23 mouse cellular contexts compared by ENCODE assay signal in the genomic region with DNA sequence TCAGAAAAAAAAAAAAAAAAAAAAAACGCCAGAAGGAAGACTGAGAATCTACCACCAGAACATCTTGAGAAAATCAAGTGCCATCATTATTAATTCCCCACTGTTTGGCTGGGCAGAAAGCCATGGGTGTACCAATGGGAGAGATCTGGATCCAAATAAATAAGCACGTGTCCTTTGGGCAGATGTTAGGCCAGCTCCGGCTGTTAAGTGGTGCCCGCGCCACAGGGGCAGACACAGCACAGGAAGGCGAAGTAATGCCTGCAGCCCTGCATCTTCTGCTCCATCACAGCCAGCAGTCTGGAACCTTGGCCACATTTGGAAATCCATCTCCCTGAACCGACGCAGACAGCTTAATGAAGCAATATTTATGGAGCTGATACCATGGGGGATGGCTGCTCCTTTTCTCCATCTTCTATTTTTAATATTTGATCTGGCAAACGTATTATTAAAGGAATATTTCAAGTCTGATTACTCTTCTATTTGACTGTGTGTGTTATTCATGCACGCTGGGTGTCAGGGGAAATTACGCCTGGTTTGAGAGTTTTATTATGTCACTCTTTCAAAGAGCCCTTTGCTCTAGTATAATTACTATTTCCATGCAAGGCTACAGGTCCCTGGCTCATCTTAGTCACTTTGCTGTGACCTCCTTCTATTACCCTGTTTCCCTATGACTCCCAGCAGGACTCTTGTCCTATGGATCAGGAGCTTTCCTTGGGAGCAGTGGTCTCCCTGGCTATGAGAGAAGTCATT.
DNase-seq lines count a peak whose midpoint lies in the region; ATAC-seq lines count a peak whose summit lies in the region.
"Had no signal": no experiment of that assay in that cellular context is flagged by ENCODE, and none has a peak within 500 bp of the region (broad histone marks: within the 10 kb centered on the region; RNA-seq: fewer than 3 reads in every experiment).

No protein-coding gene starts in this region.

- H3K4me2 ChIP-seq in hindbrain, embryonic 13.5 days = no peak overlapping the region
- no peak overlapping the region for H3K4me2 ChIP-seq in hindbrain, embryonic 11.5 days (replicated peaks; ENCODE audit: low read depth, low read length)
- H3K4me2 ChIP-seq in midbrain, embryonic 14.5 days (ENCODE audit: low read length) = no peak overlapping the region
- H3K4me2 ChIP-seq: forebrain, embryonic 13.5 days; heart, embryonic 13.5 days had no signal

- peak; percentile 10 for DNase-seq in adrenal gland, postnatal 10 days
- no peak for DNase-seq in adrenal gland, adult 18-20 months (ENCODE audit: low spot score in 2 of 2)
- DNase-seq in hindbrain, embryonic 11.5 days (ENCODE audit: low spot score) = no peak
- peak; percentile 6 for DNase-seq in midbrain, embryonic 14.5 days
- DNase-seq in midbrain, embryonic 10.5 days (ENCODE audit: low spot score) = no peak
- DNase-seq in lung, postnatal 25 days (ENCODE audit: low spot score) = no peak
- DNase-seq in spleen, postnatal 10 days (ENCODE audit: low spot score in 2 of 2) = no peak
- DNase-seq: adrenal gland, adult 8-10 months; cerebellum, adult 11-12 months; kidney, adult 8-10 months; kidney, postnatal 14 days; liver, postnatal 0 days; lung, postnatal 10 days; retina, postnatal 1 day; right cerebral cortex, postnatal 4 days; thymus, postnatal 14 days had no signal

- WGBS in hindbrain, embryonic 13.5 days = 77% methylated on average over 11 of the region's 11 CpGs
- WGBS in hindbrain, embryonic 11.5 days = 83% methylated on average over 11 of the region's 11 CpGs
- WGBS in midbrain, embryonic 14.5 days = 73% methylated on average over 11 of the region's 11 CpGs
- 92% methylated on average over 11 of the region's 11 CpGs for WGBS in midbrain, embryonic 10.5 days

- no peaks in the 10 kb centered on the region for H3K9me3 ChIP-seq in hindbrain, embryonic 13.5 days
- H3K9me3 ChIP-seq in hindbrain, embryonic 11.5 days (ENCODE audit: control insufficient read depth, low read length) = no peaks in the 10 kb centered on the region
- H3K9me3 ChIP-seq in midbrain, embryonic 14.5 days (ENCODE audit: control insufficient read depth, low read length) = no peaks in the 10 kb centered on the region
- H3K9me3 ChIP-seq in midbrain, embryonic 10.5 days (replicated peaks) = no peaks in the 10 kb centered on the region
- H3K9me3 ChIP-seq: forebrain, embryonic 13.5 days; heart, embryonic 13.5 days; limb, embryonic 10.5 days had no signal

- H3K9ac ChIP-seq in hindbrain, embryonic 13.5 days = no peak overlapping the region
- no peak overlapping the region for H3K9ac ChIP-seq in hindbrain, embryonic 11.5 days (ENCODE audit: low read depth, low read length)
- no peak overlapping the region for H3K9ac ChIP-seq in midbrain, embryonic 14.5 days (replicated peaks; ENCODE audit: low read length)
- H3K9ac ChIP-seq: forebrain, embryonic 13.5 days; heart, embryonic 13.5 days; liver, postnatal 0 days had no signal

- peak; percentile 69; the same call in 1 of the 2 replicates for ATAC-seq in hindbrain, embryonic 13.5 days (ENCODE audit: low FRiP score)
- ATAC-seq in hindbrain, embryonic 11.5 days (ENCODE audit: low FRiP score) = no peak
- ATAC-seq in midbrain, embryonic 14.5 days (ENCODE audit: low FRiP score, low TSS enrichment) = no peak
- ATAC-seq: forebrain, embryonic 13.5 days; liver, postnatal 0 days had no signal

- H3K4me1 ChIP-seq in hindbrain, embryonic 13.5 days (replicated peaks) = 0 out of 2 replicates have a peak, but pooled peaks cover 4% of the 10 kb centered on the region
- no peaks in the 10 kb centered on the region for H3K4me1 ChIP-seq in hindbrain, embryonic 11.5 days (replicated peaks; ENCODE audit: control insufficient read depth, insufficient read depth, low read length)
- H3K4me1 ChIP-seq in midbrain, embryonic 14.5 days (ENCODE audit: control insufficient read depth, insufficient read depth, low read length) = no peaks in the 10 kb centered on the region
- no peaks in the 10 kb centered on the region for H3K4me1 ChIP-seq in midbrain, embryonic 10.5 days
- H3K4me1 ChIP-seq: forebrain, embryonic 13.5 days; heart, embryonic 13.5 days; limb, embryonic 10.5 days had no signal

- H3K36me3 ChIP-seq in hindbrain, embryonic 13.5 days = no peaks in the 10 kb centered on the region
- no peaks in the 10 kb centered on the region for H3K36me3 ChIP-seq in hindbrain, embryonic 11.5 days (ENCODE audit: control insufficient read depth, insufficient read depth, low read length)
- no peaks in the 10 kb centered on the region for H3K36me3 ChIP-seq in midbrain, embryonic 14.5 days (ENCODE audit: control insufficient read depth, insufficient read depth, low read length)
- H3K36me3 ChIP-seq in midbrain, embryonic 10.5 days = no peaks in the 10 kb centered on the region
- H3K36me3 ChIP-seq: heart, embryonic 13.5 days; limb, embryonic 10.5 days had no signal

- H3K27me3 ChIP-seq in hindbrain, embryonic 13.5 days = no peaks in the 10 kb centered on the region
- no peaks in the 10 kb centered on the region for H3K27me3 ChIP-seq in hindbrain, embryonic 11.5 days (ENCODE audit: control insufficient read depth, insufficient read depth, low read length)
- H3K27me3 ChIP-seq in midbrain, embryonic 14.5 days (ENCODE audit: control insufficient read depth, insufficient read depth, low read length) = no peaks in the 10 kb centered on the region
- H3K27me3 ChIP-seq in midbrain, embryonic 10.5 days (ENCODE audit: low read depth, poor library complexity, severe bottlenecking) = no peaks in the 10 kb centered on the region
- H3K27me3 ChIP-seq: forebrain, embryonic 13.5 days; heart, embryonic 13.5 days had no signal

- H3K27ac ChIP-seq in hindbrain, embryonic 13.5 days = no peak overlapping the region
- H3K27ac ChIP-seq in hindbrain, embryonic 11.5 days (ENCODE audit: low read depth, low read length) = no peak overlapping the region
- no peak overlapping the region for H3K27ac ChIP-seq in midbrain, embryonic 14.5 days (replicated peaks; ENCODE audit: low read depth, low read length)
- no peak overlapping the region for H3K27ac ChIP-seq in midbrain, embryonic 10.5 days (replicated peaks)
- H3K27ac ChIP-seq: forebrain, embryonic 13.5 days; heart, embryonic 13.5 days; layer of hippocampus, adult 2 months; limb, embryonic 10.5 days; stomach, postnatal 0 days had no signal

- no peak overlapping the region for H3K4me3 ChIP-seq in hindbrain, embryonic 13.5 days
- H3K4me3 ChIP-seq in hindbrain, embryonic 11.5 days (ENCODE audit: low read depth, low read length) = no peak overlapping the region
- no peak overlapping the region for H3K4me3 ChIP-seq in midbrain, embryonic 14.5 days (replicated peaks; ENCODE audit: low read depth, low read length)
- H3K4me3 ChIP-seq in midbrain, embryonic 10.5 days = no peak overlapping the region
- H3K4me3 ChIP-seq: forebrain, embryonic 13.5 days; heart, embryonic 13.5 days; layer of hippocampus, adult 2 months; limb, embryonic 10.5 days; myocyte had no signal

Comparison
In these comparisons a context has a peak if more than half of its experiments do, and no peak if none do; other contexts are left out.
1. DNase-seq: peak in adrenal gland, postnatal 10 days (single experiment) and midbrain, embryonic 14.5 days (single experiment); none in adrenal gland, adult 18-20 months (0 of 2), hindbrain, embryonic 11.5 days (single experiment), midbrain, embryonic 10.5 days (single experiment), lung, postnatal 25 days (single experiment) and spleen, postnatal 10 days (0 of 2).